Mouse (Mus musculus) left cerebral cortex, adult 8-10 months (tissue): ENCODE results near the gene Six3. TPM values are rescaled to one million over a fixed set of nuclear protein-coding genes. Genes with fewer than 3 reads are reported as not detected.

Source experiments
- DNase-seq, 2 experiments: peaks; one replicate each; pipeline ENCODE4 v3.0.0; 2022; ENCODE audit warnings: low spot score in 2 of 2
- total RNA-seq, 4 experiments: library from RNA; stranded (reverse); gene quantifications; 2 replicates each; pipeline ENCODE4 v1.2.4; 2022

The Six3 gene
- total RNA-seq, 4 experiments from 2014 or later: 11.3 to 16.9 (median 12.1) TPM

DNA sequence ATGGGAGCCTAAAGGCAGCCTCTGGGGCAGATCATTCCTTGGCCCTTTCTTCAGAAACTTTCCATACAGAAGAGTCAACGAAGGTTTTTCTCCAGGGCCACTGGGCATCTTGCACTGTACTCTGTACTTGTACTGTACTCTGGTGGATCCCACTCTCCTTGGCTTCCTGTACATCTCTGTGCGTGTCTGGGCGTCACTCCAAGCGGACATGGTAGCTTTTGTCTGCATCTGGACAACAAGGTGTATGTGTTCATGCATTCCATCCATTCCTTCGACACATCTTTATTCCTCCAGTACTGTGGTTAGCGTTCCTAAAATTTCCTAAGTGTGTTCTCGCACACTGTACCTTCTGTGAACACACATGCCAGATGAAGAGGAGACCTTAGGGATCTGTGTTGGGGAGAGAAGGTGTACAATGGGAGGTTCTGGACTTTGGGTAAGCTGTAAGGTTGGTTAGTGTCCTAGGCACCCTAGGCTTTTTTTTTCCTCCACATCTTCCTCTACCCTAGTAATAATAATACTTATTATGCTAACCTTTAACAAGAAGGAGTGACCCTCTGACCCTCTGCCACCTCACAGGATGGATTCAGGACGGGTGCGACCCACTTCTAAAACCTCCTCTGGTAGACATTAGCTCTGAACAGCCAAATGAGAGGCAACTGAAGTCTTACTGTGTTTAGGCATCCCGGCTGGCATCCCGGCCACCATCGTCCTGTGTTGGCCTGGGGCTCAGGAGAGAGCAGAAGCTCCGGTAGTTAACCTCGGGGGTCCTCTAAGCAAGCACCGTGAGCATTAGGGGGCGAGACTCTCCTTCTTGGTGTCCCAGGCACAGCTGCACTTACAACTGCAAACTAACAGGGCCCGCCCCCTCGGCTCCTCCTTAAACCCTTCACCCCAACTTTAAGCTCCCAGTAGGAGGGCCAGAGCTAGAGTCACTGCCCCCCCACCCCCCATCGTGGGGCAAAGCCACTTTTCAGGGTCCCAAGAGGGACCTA is 1.6 kb upstream of the Six3 start:
- DNase-seq: no peak

DNA sequence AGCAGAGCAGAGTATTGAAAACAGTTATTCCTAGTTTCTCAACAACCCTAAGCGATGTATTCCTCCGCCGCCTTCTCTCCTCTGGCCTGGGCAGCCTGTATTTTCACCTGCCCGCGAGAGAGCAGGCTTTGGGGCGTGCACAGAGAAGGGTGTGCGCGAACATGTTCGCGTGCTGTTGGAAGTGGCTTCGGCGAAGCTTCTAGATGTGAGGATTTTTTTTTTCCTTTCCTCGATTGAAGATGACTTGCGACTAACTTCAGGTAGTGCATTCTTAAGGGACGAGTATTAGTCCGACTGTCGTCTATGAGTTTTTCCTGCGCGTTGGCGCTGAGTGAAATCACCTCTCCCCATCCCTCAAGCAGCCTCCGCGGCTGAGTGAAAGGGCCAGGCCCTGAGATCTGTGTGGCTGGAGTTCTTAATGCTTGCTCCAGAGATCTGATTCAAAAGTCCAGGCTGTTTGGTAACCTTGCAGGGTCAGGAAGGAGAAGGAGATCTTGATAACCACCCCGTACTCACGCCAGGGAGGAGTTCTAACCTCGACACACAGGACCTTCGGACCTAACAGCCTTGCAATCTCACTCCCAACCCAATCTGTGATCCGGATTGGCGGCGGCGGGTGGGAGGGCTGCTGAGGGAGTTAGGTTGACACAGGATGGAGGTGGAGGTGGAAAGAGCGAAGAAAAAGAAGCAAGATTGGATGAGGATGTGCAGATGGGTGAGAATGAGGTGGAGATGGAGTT is 712 bp upstream of the Six3 start:
- no peak for DNase-seq

DNA sequence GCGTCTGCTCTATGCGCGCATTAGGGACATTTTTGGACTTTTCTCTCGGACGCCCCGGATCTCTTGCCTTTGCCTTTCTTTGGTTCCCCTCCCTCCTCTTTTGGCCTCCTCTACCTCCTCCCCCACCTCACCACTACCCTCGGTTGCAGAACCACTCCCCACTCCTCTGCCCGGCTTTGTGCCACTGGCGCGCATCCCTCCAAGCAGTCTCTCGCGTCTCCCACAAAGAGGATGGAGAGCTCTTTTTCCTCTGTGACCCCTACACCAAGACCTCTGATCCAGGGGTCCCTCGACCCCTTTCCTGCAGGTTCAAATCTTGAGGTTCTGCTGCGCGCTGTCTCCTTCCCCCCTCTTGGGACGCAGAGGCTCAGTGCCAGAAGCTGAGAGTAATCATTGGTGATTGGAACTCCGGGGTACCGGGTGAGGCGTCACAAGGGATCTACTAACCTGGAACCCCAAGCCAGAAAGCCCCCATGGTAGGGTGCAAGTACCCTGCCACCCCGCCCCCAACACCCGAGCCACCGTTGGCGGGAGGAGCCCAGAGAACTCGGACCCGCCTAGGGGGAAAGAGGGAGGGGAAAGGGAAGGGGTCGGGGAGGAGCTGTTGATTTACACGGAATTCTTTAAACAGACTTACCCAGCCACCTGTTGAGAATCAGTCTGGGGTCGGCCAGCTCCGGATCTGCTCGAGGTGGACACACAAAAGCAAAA is 758 bp downstream of the Six3 start:
- no peak for DNase-seq

DNA sequence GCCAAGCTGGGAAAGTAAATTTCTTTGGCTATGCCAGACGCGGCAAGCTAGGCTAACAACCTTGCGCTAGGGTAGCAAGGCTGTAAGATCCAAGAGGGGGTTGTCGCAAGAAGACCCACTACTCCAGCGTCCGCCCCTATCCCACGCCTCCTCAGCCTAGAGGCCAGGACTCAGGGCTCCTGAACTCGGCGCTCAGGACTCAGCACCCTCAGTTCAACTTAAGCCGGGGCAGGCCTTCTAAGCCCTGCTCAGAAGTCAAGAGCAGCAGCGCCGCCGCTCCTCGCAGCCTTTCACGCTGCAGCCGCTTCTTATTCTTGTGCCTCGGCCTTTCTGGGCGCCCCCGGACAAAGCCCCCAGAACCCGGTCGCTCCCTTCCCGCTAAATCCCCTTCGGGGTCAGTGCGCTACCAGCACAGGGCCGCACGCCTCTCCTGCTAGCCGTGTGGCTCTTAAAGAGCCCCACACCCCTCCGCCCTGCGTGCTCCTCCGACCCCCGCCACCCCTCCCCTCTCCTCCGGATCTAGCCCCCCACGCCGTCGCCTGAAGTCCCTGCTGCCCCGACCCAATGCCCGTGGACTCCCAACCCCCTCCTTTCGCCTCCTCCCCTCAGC is 1.4 kb downstream of the Six3 start:
- DNase-seq: no peak

DNA sequence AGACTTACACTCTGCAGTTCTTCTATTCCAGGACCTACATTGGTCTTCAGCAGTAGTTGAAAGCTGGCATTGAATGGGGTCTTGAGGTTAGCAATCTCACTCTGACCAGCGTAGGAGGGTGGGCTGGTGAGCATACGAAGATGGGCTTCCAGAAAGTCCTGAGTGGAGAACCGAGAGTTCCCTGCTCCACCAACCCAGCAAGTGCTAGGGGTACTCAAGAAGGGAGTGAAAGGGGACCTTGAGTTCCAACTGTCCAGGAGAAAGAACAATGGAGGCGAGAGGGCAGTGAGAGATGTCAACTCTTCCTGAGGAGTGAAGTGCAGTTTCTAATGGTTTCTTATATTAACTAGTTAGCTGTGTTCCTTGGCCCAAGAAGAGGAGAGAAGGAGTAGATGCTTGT is 2.2 kb downstream of the Six3 start:
- no peak for DNase-seq

DNA sequence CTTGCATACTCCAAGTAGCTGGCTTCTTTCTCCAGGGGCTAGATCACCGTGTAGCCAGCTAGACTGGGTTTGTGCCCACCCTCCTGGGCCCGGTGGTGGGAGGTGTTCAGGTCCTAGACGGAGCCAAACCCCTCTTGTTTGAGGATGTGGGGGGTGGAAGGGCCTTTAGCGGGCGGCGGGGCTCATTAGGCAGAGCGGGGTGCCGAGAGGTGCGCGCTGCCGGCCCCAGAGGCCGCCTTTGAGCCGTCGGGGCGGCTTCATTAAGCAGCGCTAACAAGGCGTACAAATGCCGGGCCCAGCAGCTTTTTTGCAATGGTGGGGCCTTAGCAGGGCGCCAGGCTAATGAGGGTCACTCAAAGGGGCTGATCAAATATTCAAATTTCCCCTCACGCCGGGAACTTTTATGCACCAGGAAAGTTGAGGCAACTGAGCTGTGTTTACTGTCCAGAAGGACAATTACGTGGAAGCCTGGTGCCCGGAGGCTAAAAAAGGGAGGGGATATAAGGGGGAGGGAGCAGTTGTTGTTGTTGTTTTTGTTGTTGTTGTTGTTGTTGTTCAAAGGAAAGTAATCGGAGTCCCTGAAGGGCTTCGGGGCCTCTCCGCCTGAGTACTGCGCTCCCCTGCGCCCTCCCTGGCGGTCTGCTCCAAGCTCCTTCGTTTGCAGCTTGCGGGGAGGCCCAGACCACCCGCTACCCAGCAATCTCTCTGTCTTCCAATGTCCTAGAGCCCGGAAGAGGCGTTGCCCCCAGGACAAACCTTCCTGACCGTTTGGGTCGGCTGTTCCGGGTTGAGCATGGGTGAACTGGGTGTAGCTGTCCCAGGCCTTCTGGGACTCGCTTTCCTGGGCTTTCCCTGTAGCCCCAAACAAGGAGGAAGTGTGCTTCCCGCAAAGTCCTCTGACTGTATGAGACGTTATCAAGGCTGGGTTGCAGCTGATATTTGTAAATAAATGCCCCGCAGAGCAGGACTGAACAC is 3.4 kb downstream of the Six3 start:
- DNase-seq: no peak

DNA sequence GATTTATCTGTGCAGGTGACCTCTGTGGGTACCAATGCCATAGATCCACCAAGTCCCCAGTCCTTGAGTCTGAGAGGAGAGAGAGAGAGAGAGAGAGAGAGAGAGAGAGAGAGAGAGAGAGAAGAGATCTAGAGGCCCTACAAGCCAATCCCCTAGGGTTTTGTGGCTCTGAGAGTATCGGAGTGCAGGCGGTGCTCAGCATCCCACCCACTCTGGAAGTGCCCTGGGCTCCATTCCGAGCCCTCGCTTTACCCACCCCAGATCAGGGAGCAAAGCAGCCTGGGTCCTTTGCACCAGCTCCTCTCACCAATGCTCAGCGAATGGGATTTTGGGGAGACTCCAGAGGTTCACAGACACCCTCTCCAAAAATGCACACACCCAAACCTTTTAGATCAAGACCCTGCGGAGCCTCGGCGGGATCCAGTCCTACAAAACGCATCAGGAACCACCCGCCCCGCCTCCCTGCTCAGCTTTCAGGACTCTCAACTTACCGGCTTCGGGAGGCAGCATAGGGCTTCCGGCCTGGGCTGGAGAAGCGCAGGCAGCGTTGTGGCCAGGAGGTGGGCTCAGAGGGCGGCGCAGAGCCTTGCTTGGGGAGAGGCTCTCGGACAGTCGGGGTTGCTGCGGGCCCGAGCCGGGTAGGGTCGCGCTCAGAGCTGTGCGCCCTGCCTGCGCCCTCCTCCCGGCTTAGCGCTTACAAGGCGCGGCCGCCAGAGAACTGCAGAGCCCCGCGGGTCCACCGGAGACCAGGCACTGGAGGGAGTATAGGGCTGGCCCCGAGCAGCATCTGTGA is 4.4 kb downstream of the Six3 start:
- DNase-seq: no peak

DNA sequence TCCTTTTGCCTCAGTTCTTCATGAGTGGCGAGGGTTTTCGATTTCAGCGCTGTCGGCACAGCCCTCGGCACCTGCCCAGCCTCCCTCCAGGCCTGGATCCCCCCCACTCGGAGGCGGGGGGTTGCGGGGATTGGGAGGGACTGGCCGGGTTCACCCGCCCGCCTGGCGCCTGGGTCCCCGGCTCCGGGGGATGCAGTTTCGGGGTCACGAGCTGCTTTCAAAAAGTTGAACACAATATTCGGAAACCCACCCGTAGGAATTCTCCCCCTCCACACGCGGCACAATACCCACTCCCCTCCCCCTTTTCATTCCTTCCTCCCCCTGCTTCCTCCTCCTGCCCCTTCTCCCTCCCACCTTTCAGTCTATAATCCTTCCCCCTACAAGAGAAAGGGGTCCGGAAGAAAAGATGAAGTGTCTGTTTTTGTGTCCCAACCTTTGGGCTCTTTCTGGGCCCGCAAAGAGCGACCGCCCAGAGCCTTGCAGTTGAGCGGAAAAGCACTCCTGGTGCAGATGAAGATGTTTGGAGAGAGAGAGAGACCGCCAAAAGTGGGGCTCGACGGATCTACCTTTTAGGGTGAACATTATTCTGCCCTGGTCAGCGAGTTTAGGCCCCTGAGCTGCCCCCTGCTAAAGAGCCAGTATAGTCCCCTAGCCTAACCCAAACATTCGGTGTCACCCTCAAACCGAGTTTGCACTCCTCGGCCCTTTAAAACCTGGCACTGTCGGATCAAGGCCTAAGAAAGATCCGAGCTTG is 5.1 kb downstream of the Six3 start:
- DNase-seq: no peak

DNA sequence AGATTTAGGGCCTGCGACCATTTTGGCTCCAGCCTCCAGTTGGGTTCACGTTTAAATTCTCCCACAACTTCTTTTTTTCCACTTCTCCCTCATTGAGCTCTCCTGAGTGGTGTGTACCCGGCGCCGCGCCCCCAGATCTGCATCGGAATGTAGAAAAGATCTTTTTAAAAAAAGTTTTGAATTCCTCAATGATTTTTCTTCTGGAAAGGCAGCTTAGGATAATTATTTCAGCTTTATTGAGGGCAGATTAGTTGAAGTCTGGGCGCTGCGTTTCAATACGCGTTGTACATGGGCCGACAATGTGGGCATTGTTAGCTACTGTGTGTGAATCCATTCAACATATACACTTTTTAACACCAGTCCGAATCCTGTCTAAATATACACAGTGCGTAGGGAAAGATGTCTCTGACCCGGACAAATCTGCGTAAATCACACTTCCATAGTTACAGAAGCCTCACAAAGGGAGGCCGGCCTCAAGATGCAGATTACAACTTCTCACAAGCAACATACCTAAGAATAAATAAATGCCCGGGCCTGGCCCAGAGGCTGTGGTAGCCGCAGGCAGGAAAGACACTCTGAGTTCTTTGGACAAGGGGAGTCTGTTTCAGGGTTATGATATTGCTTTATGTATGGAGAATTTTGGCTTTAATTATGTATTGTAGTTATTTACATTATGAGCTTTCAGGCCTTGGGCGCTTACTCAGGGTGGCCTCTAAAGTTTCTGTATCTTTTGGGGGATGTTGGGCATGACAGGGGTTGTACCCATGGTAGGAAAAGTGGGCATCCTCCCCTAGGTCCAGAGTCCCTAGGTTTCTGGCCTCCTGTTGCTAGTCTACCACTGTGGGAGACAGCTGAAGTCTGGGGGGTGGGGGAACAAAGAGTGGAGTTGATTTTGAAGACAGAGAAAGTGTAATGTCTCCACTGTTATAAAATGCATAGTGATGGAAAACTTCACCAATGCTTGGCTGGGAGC is 6.0 kb downstream of the Six3 start:
- no peak for DNase-seq

DNA sequence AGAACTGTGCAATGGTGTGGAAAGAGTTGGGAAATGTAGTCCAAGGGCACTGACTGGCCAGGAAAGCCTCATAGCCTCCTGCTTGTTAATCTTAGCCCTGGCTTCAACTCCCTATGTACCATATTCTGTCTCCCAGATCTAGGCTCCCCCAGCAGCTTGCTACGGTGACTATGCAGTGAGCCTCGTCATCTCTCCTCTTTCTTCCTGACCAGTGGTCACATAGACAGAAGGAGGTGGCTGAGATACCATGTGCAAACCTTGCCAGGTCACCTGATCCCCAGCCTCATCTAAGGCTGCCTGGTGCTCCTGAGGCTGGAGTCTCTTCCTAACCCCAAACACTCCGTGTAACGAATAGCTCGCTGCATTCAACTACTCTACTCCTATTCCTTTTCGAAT is 6.7 kb downstream of the Six3 start:
- no peak for DNase-seq

DNA sequence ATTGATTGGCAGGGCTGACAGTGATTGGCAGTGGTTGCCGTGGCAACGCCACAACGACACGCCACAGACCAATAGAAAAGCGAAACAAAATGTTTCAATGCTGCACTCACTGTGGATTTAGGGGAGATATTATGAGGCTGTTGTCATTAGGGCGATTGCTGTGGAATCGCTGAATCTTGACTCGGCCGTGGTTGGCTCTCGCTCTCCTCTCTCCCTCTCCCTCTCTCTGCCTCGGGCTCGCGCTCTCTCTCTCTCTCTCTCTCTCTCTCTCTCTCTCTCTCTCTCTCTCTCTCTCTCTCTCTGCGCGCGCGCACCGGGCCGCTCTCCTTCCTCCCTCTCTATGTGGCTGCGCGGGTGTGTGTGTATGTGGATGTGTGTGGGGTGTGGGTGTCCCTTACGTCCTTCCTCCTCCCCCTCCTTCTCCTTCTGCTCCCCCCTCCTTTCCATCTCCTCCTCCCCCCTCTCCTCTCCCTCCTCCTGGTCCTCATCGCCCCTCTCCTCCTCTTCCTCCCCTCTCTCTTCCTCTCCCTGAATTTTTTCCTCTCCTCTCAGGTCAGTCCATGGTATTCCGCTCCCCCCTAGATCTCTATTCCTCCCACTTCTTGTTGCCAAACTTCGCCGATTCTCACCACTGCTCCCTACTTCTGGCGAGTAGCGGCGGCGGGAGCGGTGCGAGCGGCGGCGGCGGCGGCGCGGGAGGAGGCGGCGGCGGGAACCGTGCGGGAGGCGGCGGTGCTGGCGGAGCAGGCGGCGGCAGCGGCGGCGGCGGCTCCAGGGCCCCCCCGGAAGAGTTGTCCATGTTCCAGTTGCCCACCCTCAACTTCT is 7.5 kb downstream of the Six3 start:
- no peak for DNase-seq

DNA sequence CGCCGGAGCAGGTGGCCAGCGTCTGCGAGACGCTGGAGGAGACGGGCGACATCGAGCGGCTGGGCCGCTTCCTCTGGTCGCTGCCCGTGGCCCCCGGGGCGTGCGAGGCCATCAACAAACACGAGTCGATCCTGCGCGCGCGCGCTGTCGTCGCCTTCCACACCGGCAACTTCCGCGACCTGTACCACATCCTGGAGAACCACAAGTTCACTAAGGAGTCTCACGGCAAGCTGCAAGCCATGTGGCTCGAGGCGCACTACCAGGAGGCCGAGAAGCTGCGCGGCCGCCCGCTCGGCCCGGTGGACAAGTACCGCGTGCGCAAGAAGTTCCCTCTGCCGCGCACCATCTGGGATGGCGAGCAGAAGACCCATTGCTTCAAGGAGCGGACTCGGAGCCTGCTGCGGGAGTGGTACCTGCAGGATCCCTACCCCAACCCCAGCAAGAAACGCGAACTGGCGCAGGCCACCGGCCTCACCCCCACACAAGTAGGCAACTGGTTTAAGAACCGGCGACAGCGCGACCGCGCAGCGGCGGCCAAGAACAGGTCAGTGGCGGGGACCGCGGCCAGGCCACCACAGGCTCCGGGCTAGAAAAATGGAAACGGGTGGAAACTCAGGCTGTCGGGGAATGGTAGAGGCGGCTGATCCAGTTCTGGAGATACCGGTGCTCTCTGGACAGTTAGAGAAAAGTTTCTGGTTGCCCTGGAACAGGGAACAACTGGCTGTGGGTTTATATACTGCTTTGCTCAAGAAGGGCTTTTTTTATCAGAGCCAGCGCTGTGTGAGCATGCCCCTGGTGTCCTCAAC is 8.3 kb downstream of the Six3 start:
- DNase-seq: no peak

DNA sequence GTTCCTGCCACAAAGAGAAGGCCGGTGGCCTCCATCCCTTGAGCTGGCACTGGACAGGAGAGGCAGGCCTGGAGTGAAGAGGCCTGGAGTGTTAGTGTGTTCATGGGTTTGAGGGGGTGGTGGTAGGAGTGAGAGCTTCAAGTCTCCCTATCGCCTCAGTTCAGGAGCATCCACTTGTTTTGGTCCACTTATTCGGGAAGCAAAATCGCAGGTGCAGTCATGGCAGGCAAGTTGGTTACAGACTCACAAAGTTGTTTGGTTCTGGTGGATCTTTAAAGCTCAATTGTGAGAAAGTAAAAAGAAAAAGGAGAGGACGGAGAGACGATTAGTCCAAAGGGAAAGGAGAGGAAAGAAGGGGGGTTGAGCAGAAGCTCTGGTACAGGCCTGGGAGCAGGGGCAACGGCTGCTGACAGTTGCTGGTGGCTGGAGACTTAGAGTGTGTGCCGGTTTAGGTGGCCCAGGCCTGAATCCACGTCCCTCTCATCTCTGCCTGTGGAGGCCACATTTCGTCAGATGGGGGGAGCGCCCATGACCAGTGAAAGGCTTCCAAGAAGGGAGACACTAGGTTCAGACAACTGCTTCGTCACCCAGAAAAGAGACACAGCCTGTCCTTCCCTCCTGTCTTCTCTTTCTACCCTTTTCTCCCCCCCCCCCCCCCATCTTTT is 9.2 kb downstream of the Six3 start:
- no peak for DNase-seq

DNA sequence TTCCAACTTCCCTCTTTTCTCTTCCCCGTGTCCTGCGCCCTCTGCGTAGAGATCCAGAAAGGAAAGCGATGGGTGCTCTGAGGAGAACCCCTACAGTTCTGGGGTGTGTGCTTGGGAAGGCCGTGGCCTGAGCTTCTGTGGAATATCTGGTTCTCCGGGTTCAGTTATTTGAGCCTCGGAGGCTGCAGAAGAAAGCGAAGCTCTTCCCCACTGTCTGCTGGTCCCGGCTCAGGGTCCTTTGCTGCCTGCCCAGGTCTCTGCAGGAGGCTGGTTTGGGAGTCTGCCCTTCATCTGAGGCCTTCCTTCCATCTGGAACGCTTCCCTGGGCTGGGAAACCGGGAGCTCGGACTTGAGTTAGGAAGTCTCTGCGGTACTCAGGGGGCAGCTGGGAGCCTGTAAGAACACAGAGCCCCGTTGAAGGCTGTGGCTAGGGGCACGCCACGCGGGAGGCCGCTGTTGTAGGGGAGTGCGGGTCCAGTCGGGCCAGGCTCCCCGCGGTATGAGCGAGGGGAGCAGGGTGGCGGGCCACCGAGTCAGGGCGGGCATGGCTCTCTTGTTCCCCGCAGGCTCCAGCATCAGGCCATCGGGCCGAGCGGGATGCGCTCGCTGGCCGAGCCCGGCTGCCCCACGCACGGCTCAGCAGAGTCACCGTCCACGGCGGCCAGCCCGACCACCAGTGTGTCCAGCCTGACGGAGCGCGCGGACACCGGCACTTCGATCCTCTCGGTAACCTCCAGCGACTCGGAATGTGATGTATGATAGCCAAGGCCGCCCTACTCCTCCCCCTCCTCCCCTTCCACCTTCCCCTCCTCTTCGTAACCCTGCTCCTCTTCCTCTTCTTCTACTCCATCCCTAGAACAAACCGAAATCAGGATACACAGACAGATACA is 10.0 kb downstream of the Six3 start:
- no peak for DNase-seq
